Mouse (Mus musculus) erythroblast, embryonic 14.5 days (primary cell): Measurements from ENCODE around the gene Cga.

Experiments
- GATA1 ChIP-seq: IDR thresholded peaks from 2 replicates; pipeline ENCODE4 v1.6.1; 2012; ENCODE audit warnings: low read length, inconsistent platforms, mixed read lengths
- TAL1 ChIP-seq: IDR thresholded peaks from 3 replicates; pipeline ENCODE4 v1.6.1; 2012; ENCODE audit warnings: low read length, inconsistent platforms, mixed read lengths

DNA sequence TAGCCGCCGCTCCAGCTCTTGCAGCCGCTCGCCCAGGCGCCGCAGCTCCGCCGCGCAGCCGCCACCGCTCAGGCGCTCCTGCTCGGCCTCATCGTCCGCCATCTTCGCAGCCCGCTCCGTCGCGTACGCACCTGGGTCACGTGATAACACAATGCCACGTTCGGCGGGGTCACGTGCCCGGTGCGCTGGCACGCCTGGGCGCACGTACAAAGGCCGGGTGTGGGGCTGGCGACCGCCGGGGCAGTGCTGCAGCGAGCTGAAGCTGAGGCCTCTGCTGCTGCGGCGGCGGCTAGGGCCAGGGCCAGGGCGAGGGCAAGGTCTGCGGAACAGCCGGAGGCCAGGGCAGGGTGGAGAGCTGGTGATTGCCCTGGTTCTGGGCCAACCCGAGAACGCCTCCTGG lies 10.8 kb upstream of the Cga start, which contains the start of gene Zfp292:
- TF ChIP-seq TAL1 = no peak
- TF ChIP-seq GATA1 = no peak
